8 mouse cellular contexts compared by ENCODE assay signal in genomic region chr8:92850239-92850638, GRCm38 (mm10). TPM values are rescaled to one million over a fixed set of nuclear protein-coding genes. Genes with fewer than 3 reads are reported as not detected.
DNase-seq lines count a peak whose midpoint lies in the region; ATAC-seq and TF ChIP-seq lines count a peak whose summit lies in the region.

No protein-coding gene starts in this region.

- no peak for TF ChIP-seq POLR2A in lung, adult 2 months (IDR thresholded peaks at IDR 0.05; ENCODE audit: borderline replicate concordance, extremely low read depth, low read depth, low read length)
- TF ChIP-seq POLR2A in embryonic fibroblast, embryonic 13.5 days (IDR thresholded peaks at IDR 0.05; ENCODE audit: low read depth, low read length) = no peak

- no peak overlapping the region for H3K4me2 ChIP-seq in heart, postnatal 0 days (ENCODE audit: low read depth, low read length)
- no peak overlapping the region for H3K4me2 ChIP-seq in lung, embryonic 16.5 days (ENCODE audit: low read depth, low read length)
- no peak overlapping the region for H3K4me2 ChIP-seq in stomach, embryonic 14.5 days (replicated peaks; ENCODE audit: low read depth, low read length)

- 0 out of 2 replicates have a peak, but pooled peaks cover 5% of the 10 kb centered on the region for H3K36me3 ChIP-seq in heart, postnatal 0 days (replicated peaks; ENCODE audit: control insufficient read depth, insufficient read depth, low read length)
- H3K36me3 ChIP-seq in lung, embryonic 16.5 days (ENCODE audit: control insufficient read depth, insufficient read depth, low read length) = peaks cover 6% of the 10 kb centered on the region; the same call in 1 of the 2 replicates
- H3K36me3 ChIP-seq in stomach, embryonic 14.5 days (ENCODE audit: control insufficient read depth, insufficient read depth, low read length) = peaks cover 10% of the 10 kb centered on the region

- no peak overlapping the region for H3K4me3 ChIP-seq in lung, adult 2 months (replicated peaks; ENCODE audit: extremely low read depth, low read depth, low read length)
- no peak overlapping the region for H3K4me3 ChIP-seq in embryonic fibroblast, embryonic 13.5 days (ENCODE audit: insufficient read depth, low read length)
- no peak overlapping the region for H3K4me3 ChIP-seq in heart, postnatal 0 days (ENCODE audit: low read depth, low read length)
- H3K4me3 ChIP-seq in lung, embryonic 16.5 days (ENCODE audit: low read length) = no peak overlapping the region
- H3K4me3 ChIP-seq in stomach, embryonic 14.5 days (ENCODE audit: low read depth, low read length) = no peak overlapping the region

- no peak for TF ChIP-seq EP300 in heart, postnatal 0 days (IDR thresholded peaks at IDR 0.05; ENCODE audit: low read depth)

- no peak for TF ChIP-seq CTCF in lung, adult 2 months (IDR thresholded peaks at IDR 0.05; ENCODE audit: insufficient read depth, low read length)
- TF ChIP-seq CTCF in embryonic fibroblast, embryonic 13.5 days (IDR thresholded peaks at IDR 0.05; ENCODE audit: borderline replicate concordance, insufficient read depth, low read length) = no peak
- no peak for TF ChIP-seq CTCF in heart, postnatal 0 days (IDR thresholded peaks at IDR 0.05; ENCODE audit: low read depth)

- DNase-seq in lung, adult 18-20 months = peak; percentile 77
- no peak for DNase-seq in lung, adult 2 months
- peak; percentile 57 for DNase-seq in heart, postnatal 0 days (ENCODE audit: low spot score)
- peak; percentile 78 to 83 for DNase-seq in kidney, postnatal 36 days

- peak; percentile 83 for ATAC-seq in heart, postnatal 0 days (ENCODE audit: insufficient read depth, low read depth)
- peak; percentile 88 for ATAC-seq in lung, embryonic 16.5 days (ENCODE audit: low read depth)
- peak; percentile 48; the same call in 1 of the 2 replicates for ATAC-seq in stomach, embryonic 14.5 days (ENCODE audit: insufficient number of reproducible peaks, insufficient read depth, low FRiP score, low read depth)
- no peak for ATAC-seq in megakaryocyte-erythroid progenitor cell, adult 5-6 weeks (replicated peaks; ENCODE audit: low FRiP score, low TSS enrichment, poor library complexity, severe bottlenecking)

- peak overlapping the region; percentile 69 for H3K27ac ChIP-seq in embryonic fibroblast, embryonic 13.5 days (ENCODE audit: insufficient read depth, low read length)
- H3K27ac ChIP-seq in heart, postnatal 0 days (ENCODE audit: low read depth) = no peak overlapping the region
- H3K27ac ChIP-seq in lung, embryonic 16.5 days (ENCODE audit: low read length) = peak overlapping the region; percentile 29
- no peak overlapping the region; the same call in 1 of the 2 replicates for H3K27ac ChIP-seq in stomach, embryonic 14.5 days (ENCODE audit: low read length)

- H3K4me1 ChIP-seq in lung, adult 2 months (ENCODE audit: control insufficient read depth, insufficient read depth, low read length) = peaks cover 6% of the 10 kb centered on the region; the same call in 1 of the 2 replicates
- H3K4me1 ChIP-seq in embryonic fibroblast, embryonic 13.5 days (ENCODE audit: control insufficient read depth, insufficient read depth, low read length) = peaks cover 25% of the 10 kb centered on the region
- peaks cover 13% of the 10 kb centered on the region; the same call in 1 of the 2 replicates for H3K4me1 ChIP-seq in heart, postnatal 0 days (ENCODE audit: control insufficient read depth, insufficient read depth)
- peaks cover 54% of the 10 kb centered on the region for H3K4me1 ChIP-seq in lung, embryonic 16.5 days (replicated peaks; ENCODE audit: control insufficient read depth, insufficient read depth, low read length)
- H3K4me1 ChIP-seq in stomach, embryonic 14.5 days (ENCODE audit: control insufficient read depth, insufficient read depth, low read length) = peaks cover 32% of the 10 kb centered on the region

- 0 out of 2 replicates have a peak, but pooled peaks cover 6% of the 10 kb centered on the region for H3K27me3 ChIP-seq in heart, postnatal 0 days (ENCODE audit: control insufficient read depth, insufficient read depth, low read length)
- peaks cover 2% of the 10 kb centered on the region; the same call in 1 of the 2 replicates for H3K27me3 ChIP-seq in lung, embryonic 16.5 days (ENCODE audit: control insufficient read depth, insufficient read depth, low read depth, low read length)
- no peaks in the 10 kb centered on the region for H3K27me3 ChIP-seq in stomach, embryonic 14.5 days (ENCODE audit: control insufficient read depth, insufficient read depth, low read length)

- no peak overlapping the region for H3K9ac ChIP-seq in heart, postnatal 0 days (replicated peaks; ENCODE audit: low read depth, low read length)
- 0 out of 2 replicates have a peak overlapping the region, but pooled peaks have one; percentile 9 for H3K9ac ChIP-seq in lung, embryonic 16.5 days (ENCODE audit: low read length)
- H3K9ac ChIP-seq in stomach, embryonic 14.5 days (replicated peaks; ENCODE audit: low read depth, low read length) = no peak overlapping the region

- WGBS in lung, adult 2 months = 56% methylated on average over 4 of the region's 4 CpGs
- 30% methylated on average over 4 of the region's 4 CpGs for WGBS in heart, postnatal 0 days
- 29% methylated on average over 4 of the region's 4 CpGs for WGBS in lung, embryonic 16.5 days
- 68% methylated on average over 4 of the region's 4 CpGs for WGBS in stomach, embryonic 14.5 days

- no peaks in the 10 kb centered on the region for H3K9me3 ChIP-seq in heart, postnatal 0 days (replicated peaks; ENCODE audit: control insufficient read depth, low read length)
- no peaks in the 10 kb centered on the region for H3K9me3 ChIP-seq in lung, embryonic 16.5 days (ENCODE audit: control insufficient read depth, low read length)
- H3K9me3 ChIP-seq in stomach, embryonic 14.5 days (ENCODE audit: control insufficient read depth, low read depth, low read length) = no peaks in the 10 kb centered on the region

RNA-seq across cellular contexts. Expression of gene Lpcat2, which starts 4.9 kb away (rescaled TPM):
- 3.1 and 5.0 TPM in 2 replicates for polyA plus RNA-seq in lung, adult 2 months (2012; rRNA removed)
- 4.3 and 7.6 TPM in 2 replicates for polyA plus RNA-seq in embryonic fibroblast, embryonic 13.5 days (2011; ENCODE audit: insufficient read length, low read depth, missing spikeins)
- total RNA-seq in heart, postnatal 0 days (2014; rRNA removed; ENCODE audit: low replicate concordance) = 1.5 and 4.9 TPM in 2 replicates
- 2.8 and 3.0 TPM in 2 replicates for polyA plus RNA-seq in heart, postnatal 0 days (2015; fragmentation: Nextera tagmentation; extraction: Ambion mirVana)
- 6.9 and 7.4 TPM in 2 replicates for polyA plus RNA-seq in lung, embryonic 16.5 days (2015; fragmentation: Nextera tagmentation; extraction: Ambion mirVana)
- 12.6 and 15.8 TPM in 2 replicates for polyA plus RNA-seq in stomach, embryonic 14.5 days (2014; fragmentation: Nextera tagmentation; extraction: Ambion mirVana)
- 0.42 and 1.4 TPM in 2 replicates for total RNA-seq in megakaryocyte-erythroid progenitor cell, adult 5-6 weeks (2014; fragmentation: Nextera tagmentation)
- 3.6 and 4.6 TPM in 2 replicates for total RNA-seq in megakaryocyte-erythroid progenitor cell, adult 5-6 weeks (2017)

RNA-seq across cellular contexts. Expression of gene Mmp2, which starts 23.1 kb away (rescaled TPM):
- polyA plus RNA-seq in lung, adult 2 months (2012; rRNA removed) = 114 and 115 TPM in 2 replicates
- polyA plus RNA-seq in embryonic fibroblast, embryonic 13.5 days (2011; ENCODE audit: insufficient read length, low read depth, missing spikeins) = 359 and 374 TPM in 2 replicates
- total RNA-seq in heart, postnatal 0 days (2014; rRNA removed; ENCODE audit: low replicate concordance) = 92.6 and 113 TPM in 2 replicates
- 83.6 and 89.0 TPM in 2 replicates for polyA plus RNA-seq in heart, postnatal 0 days (2015; fragmentation: Nextera tagmentation; extraction: Ambion mirVana)
- polyA plus RNA-seq in lung, embryonic 16.5 days (2015; fragmentation: Nextera tagmentation; extraction: Ambion mirVana) = 244 and 249 TPM in 2 replicates
- polyA plus RNA-seq in stomach, embryonic 14.5 days (2014; fragmentation: Nextera tagmentation; extraction: Ambion mirVana) = 198 and 214 TPM in 2 replicates
- not detected in 2 replicates for total RNA-seq in megakaryocyte-erythroid progenitor cell, adult 5-6 weeks (2014; fragmentation: Nextera tagmentation)
- total RNA-seq in megakaryocyte-erythroid progenitor cell, adult 5-6 weeks (2017) = 3.1 TPM in 1 of 2 replicates, not detected in the other

RNA-seq across cellular contexts. Expression of gene Capns2, which starts 51.0 kb away (rescaled TPM):
- 9.6 TPM in 1 of 2 replicates, not detected in the other for polyA plus RNA-seq in lung, adult 2 months (2012; rRNA removed)
- 1.7 TPM in 1 of 2 replicates, not detected in the other for polyA plus RNA-seq in embryonic fibroblast, embryonic 13.5 days (2011; ENCODE audit: insufficient read length, low read depth, missing spikeins)
- 0.38 TPM in 1 of 2 replicates, not detected in the other for total RNA-seq in heart, postnatal 0 days (2014; rRNA removed; ENCODE audit: low replicate concordance)
- polyA plus RNA-seq in heart, postnatal 0 days (2015; fragmentation: Nextera tagmentation; extraction: Ambion mirVana) = 0.11 TPM in 1 of 2 replicates, not detected in the other
- polyA plus RNA-seq in lung, embryonic 16.5 days (2015; fragmentation: Nextera tagmentation; extraction: Ambion mirVana) = 0.55 and 0.57 TPM in 2 replicates
- polyA plus RNA-seq in stomach, embryonic 14.5 days (2014; fragmentation: Nextera tagmentation; extraction: Ambion mirVana) = 1.4 and 3.8 TPM in 2 replicates
- not detected in 2 replicates for total RNA-seq in megakaryocyte-erythroid progenitor cell, adult 5-6 weeks (2014; fragmentation: Nextera tagmentation)
- not detected in 2 replicates for total RNA-seq in megakaryocyte-erythroid progenitor cell, adult 5-6 weeks (2017)

Comparison
In these comparisons a context has a peak if more than half of its experiments do, and no peak if none do; other contexts are left out.
1. H3K27ac ChIP-seq: peak in embryonic fibroblast, embryonic 13.5 days (single experiment) and lung, embryonic 16.5 days (single experiment); none in heart, postnatal 0 days (single experiment) and stomach, embryonic 14.5 days (single experiment).